Mouse (Mus musculus): ENCODE data around the gene Ktn1. TPM values are rescaled to one million over a fixed set of nuclear protein-coding genes. Genes with fewer than 3 reads are reported as not detected.

Gene Ktn1
- total RNA-seq, 2 experiments from 2014 or later, result 76.1 to 93.8 TPM

DNA sequence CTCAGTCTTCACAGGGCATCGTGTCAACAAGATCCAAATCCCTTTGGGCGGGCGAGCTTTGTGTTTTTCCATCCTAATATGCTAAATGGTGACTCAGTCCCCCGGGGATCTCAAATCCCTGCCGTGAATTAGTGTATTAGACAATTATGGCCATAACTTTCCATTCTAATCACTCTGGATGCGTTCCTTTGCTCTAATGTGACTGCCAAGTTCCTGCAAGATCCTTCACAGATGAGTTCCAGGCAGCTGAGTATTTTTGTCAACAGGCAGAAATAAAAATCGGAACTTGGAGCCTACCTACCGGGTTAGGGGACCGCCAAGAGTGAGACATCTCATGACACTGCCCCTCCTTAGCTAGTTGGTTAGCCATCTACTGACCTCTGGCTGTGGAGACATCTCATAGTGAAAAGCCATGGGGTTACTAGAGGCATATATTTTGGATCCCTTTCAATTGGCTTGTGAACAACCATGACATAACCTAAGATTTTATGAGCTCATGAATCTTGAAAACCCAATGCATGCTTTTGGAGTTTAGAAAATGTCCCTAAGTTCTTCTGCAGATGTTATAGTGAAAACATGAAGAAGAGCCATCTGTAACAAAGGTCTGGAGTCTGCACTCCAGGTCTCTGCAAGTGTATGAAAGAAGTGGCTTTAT is 108.3 kb downstream of the Ktn1 start:
- DNase-seq, result no peak

DNA sequence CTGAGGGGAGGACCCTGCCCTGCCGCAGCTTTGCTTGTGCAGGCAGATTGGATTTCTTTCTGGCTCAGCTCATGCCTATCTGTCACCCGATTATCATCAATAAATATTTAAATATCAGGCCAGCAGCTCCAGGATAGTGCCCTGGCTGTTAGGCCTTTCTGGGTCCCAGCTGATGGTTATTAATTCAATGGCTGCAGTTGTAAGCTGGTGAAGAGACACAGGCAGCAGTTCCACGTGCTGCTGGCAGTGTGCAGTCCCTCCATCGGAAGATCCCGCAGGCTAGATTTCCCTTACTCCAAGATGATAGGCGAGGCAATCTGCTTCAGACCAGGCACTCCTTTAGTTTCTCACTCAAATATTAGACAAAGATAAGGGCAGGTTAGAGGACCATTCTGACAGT is 116.9 kb downstream of the Ktn1 start:
- DNase-seq, result no peak

DNA sequence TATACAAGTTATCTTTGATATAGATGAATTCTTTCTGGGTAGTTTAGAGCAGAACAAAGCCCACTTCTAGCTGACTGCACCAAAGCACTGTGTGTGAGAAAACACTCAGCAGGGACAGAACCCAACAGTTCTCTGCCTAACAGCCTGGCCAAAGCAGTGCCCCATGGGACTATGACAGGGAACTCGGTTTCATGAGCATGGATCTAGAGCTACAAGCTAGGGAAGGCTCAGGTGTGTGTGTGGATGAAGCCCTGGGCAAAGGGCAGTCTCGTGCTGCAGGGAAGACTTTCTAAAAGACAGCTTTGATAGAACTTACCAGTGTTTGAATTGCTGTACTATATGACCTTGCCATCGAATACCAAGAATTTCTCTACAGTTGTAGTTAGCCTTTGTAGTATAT is 117.5 kb downstream of the Ktn1 start:
- DNase-seq, result no peak

DNA sequence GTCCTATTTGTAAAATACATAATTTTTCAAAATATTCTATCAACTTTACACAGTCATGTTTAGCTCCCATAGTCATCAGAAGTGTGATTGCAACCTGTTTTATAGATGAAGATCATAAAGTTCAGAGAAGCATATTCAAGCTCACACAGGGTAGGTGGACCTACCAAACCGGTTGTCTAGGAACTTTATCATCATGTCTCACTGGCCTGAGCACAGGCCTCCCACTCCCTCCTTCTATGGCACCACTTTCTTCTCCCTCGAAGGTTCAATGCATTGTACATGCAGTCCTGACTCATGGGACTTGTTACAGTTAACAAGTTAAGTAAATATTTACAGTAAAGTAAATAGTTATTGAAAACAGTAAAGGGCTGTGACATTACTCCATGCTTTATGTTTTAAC is 118.1 kb downstream of the Ktn1 start:
- DNase-seq, result no peak

- no peak for DNase-seq
Observed at GRCm38 (mm10) chr14:47771496-47771895, 123.2 kb downstream of the Ktn1 start.

DNA sequence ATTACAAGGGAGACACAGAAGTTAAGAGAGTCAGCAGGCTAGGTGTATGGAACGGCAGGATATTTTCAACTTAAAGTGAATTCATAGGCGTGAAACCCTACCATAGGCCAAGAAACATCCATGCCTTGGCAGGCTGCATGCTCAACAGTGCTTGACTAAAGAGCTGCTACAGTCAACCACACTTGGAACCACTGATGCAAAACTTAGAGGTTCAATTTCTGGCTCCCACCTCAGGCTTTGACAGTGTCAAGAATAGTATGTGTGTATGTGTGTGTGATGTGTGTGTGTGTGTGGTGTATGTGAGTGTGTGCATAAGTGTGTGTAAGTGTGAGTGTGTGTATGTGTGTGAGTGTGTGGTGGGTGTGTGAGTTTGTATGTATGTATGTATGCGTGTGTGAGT is 127.3 kb downstream of the Ktn1 start:
- no peak for DNase-seq

DNA sequence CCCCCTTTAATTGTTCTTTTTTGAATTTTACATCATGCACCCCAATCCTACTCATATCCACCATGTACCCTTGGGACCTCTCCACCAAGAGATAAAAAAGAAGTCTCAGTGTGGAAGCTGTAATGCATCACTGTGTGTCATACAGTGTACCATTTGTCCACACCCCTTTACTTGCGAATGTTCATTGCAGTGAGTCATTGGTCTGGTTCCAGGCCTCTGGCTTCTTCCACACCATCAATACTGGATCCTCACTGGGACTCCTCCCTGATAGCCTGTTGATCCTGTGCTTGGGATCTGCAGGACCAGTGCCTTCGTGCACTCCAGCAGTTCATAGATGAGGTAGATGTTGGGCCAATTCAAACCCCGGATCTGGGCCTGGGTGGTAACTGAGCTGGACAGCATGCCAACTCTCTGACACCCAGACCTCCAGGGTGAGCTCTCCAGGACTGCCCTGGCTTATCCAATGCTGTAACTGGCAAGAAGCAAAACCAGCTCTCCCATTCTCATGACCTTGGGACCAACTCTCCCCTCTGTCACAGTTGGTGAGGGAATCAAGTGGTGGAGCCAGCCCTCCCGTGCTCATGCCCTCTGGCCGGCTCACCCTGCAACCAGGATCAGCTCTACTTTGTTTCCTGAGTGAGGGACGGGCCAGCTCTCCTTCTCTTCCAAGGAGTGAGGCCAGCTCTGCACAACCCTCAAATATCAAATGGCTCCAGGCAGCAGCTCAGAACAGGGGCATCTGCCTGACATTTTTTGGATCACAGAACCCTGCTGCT is 128.2 kb downstream of the Ktn1 start:
- no peak for DNase-seq

DNA sequence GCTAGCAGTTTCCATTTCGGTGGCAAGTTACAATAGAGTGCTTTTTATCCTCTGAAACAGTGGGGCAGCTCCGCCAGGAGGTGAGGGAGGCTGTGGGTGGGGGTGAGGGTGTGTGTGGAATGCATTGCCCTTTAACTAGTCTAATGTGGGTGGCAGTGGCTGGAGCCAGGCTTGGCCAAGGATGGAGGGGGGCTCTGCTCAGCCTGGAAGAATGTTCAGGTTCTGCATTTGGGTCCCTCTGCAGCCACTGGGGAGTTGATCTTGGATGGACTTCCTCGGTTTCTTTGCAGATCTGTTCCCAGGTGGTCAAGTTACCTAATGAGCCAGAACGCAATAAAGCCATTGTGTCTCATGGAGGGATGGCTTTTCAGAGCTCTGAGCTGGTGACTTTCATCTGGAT is 137.9 kb downstream of the Ktn1 start:
- no peak for DNase-seq

Other genes with a start within 250 kb of the Ktn1 start
- gene Dlgap5, start 230.0 kb upstream of the Ktn1 start, total RNA-seq (2021), result under 1 TPM; 0.37 to 0.86 TPM
- gene Fbxo34, start 198.0 kb upstream of the Ktn1 start, total RNA-seq (2021), result 10 to 100 TPM; 84.3 to 89.6 TPM
- 10 to 100 TPM; 18.2 to 18.3 TPM for gene Atg14, start 77.8 kb upstream of the Ktn1 start, total RNA-seq (2021)